Mouse (Mus musculus): Measurements from ENCODE around the gene Eif4g3. TPM values are rescaled to one million over a fixed set of nuclear protein-coding genes. Genes with fewer than 3 reads are reported as not detected.

Gene Eif4g3
- total and polyA plus RNA-seq, 3 experiments, result 25.5 to 97.9 (median 72.3) TPM

- DNase-seq (ENCODE audit: low spot score), result no peak
- TF ChIP-seq GATA2 (IDR thresholded peaks at IDR 0.05; ENCODE audit: borderline replicate concordance, low read depth, low read length) (no peak), GATA1 (IDR thresholded peaks at IDR 0.05; ENCODE audit: borderline replicate concordance, low read length) (no peak), CTCF (IDR thresholded peaks at IDR 0.05; ENCODE audit: low read depth, low read length) (no peak), TAL1 (conservative IDR thresholded peaks at IDR 0.05; ENCODE audit: low read depth, low read length) (no peak), POLR2AphosphoS5 (IDR thresholded peaks at IDR 0.05; ENCODE audit: insufficient replicate concordance, low read depth, low read length) (no peak)
- H3K4me1 ChIP-seq (ENCODE audit: insufficient read depth, low read depth, low read length), result no peaks in the 10 kb centered on the region; the same call in 1 of the 2 replicates
- ATAC-seq (ENCODE audit: extremely low read depth, insufficient number of reproducible peaks, low FRiP score, poor library complexity, severe bottlenecking), result no peak
- H3K9me3 ChIP-seq (replicated peaks), result no peaks in the 10 kb centered on the region
- no peak overlapping the region for H3K4me3 ChIP-seq (ENCODE audit: low read depth, low read length)
- H3K27me3 ChIP-seq (ENCODE audit: insufficient read depth, low read length), result no peaks in the 10 kb centered on the region
- H3K36me3 ChIP-seq (replicated peaks), result peaks cover 90% of the 10 kb centered on the region
Measured at GRCm38 (mm10) chr4:138201696-138202095, 208.9 kb downstream of the Eif4g3 start.

- no peaks in the 10 kb centered on the region for H3K27me3 ChIP-seq (ENCODE audit: insufficient read depth, low read length)
- DNase-seq (ENCODE audit: low spot score), result no peak
- no peak overlapping the region for H3K4me3 ChIP-seq (ENCODE audit: low read depth, low read length)
- H3K36me3 ChIP-seq (replicated peaks), result peaks cover 47% of the 10 kb centered on the region
- no peaks in the 10 kb centered on the region; the same call in 1 of the 2 replicates for H3K4me1 ChIP-seq (ENCODE audit: insufficient read depth, low read depth, low read length)
- no peak for TF ChIP-seq GATA2 (IDR thresholded peaks at IDR 0.05; ENCODE audit: borderline replicate concordance, low read depth, low read length)
- TF ChIP-seq TAL1 (conservative IDR thresholded peaks at IDR 0.05; ENCODE audit: low read depth, low read length), result no peak
- no peak for TF ChIP-seq POLR2AphosphoS5 (IDR thresholded peaks at IDR 0.05; ENCODE audit: insufficient replicate concordance, low read depth, low read length)
- TF ChIP-seq GATA1 (IDR thresholded peaks at IDR 0.05; ENCODE audit: borderline replicate concordance, low read length), result no peak
- TF ChIP-seq CTCF (IDR thresholded peaks at IDR 0.05; ENCODE audit: low read depth, low read length), result no peak
- no peaks in the 10 kb centered on the region for H3K9me3 ChIP-seq (replicated peaks)
- ATAC-seq (ENCODE audit: extremely low read depth, insufficient number of reproducible peaks, low FRiP score, poor library complexity, severe bottlenecking), result no peak
Measured at GRCm38 (mm10) chr4:138210116-138210515, 217.3 kb downstream of the Eif4g3 start.

GRCm38 (mm10) chr4:138213861-138214260 is 221.0 kb downstream of the Eif4g3 start:
- TF ChIP-seq GATA1 (IDR thresholded peaks at IDR 0.05; ENCODE audit: borderline replicate concordance, low read length) (no peak), POLR2AphosphoS5 (IDR thresholded peaks at IDR 0.05; ENCODE audit: insufficient replicate concordance, low read depth, low read length) (no peak), CTCF (IDR thresholded peaks at IDR 0.05; ENCODE audit: low read depth, low read length) (no peak), TAL1 (conservative IDR thresholded peaks at IDR 0.05; ENCODE audit: low read depth, low read length) (no peak), GATA2 (IDR thresholded peaks at IDR 0.05; ENCODE audit: borderline replicate concordance, low read depth, low read length) (no peak)
- H3K4me3 ChIP-seq (ENCODE audit: low read depth, low read length), result no peak overlapping the region
- DNase-seq (ENCODE audit: low spot score), result no peak
- no peaks in the 10 kb centered on the region for H3K9me3 ChIP-seq (replicated peaks)
- no peak for ATAC-seq (ENCODE audit: extremely low read depth, insufficient number of reproducible peaks, low FRiP score, poor library complexity, severe bottlenecking)
- no peaks in the 10 kb centered on the region for H3K27me3 ChIP-seq (ENCODE audit: insufficient read depth, low read length)
- H3K36me3 ChIP-seq (replicated peaks), result peaks cover 20% of the 10 kb centered on the region
- H3K4me1 ChIP-seq (ENCODE audit: insufficient read depth, low read depth, low read length), result peaks cover 20% of the 10 kb centered on the region

GRCm38 (mm10) chr4:138215671-138216199 is 222.9 kb downstream of the Eif4g3 start:
- TF ChIP-seq GATA1 (IDR thresholded peaks at IDR 0.05; ENCODE audit: borderline replicate concordance, low read length) (no peak), GATA2 (IDR thresholded peaks at IDR 0.05; ENCODE audit: borderline replicate concordance, low read depth, low read length) (no peak)
- no peaks in the 10 kb centered on the region for H3K9me3 ChIP-seq (replicated peaks)
- peaks cover 34% of the 10 kb centered on the region for H3K4me1 ChIP-seq (ENCODE audit: insufficient read depth, low read depth, low read length)
- peaks cover 22% of the 10 kb centered on the region for H3K36me3 ChIP-seq (replicated peaks)
- H3K27me3 ChIP-seq (ENCODE audit: insufficient read depth, low read length), result no peaks in the 10 kb centered on the region
- peak overlapping the region; percentile 99 for H3K4me3 ChIP-seq (ENCODE audit: low read depth, low read length)
- ATAC-seq (ENCODE audit: extremely low read depth, insufficient number of reproducible peaks, low FRiP score, poor library complexity, severe bottlenecking), result no peak
- no peak for DNase-seq (ENCODE audit: low spot score)

GRCm38 (mm10) chr4:138216200-138216890 is 223.5 kb downstream of the Eif4g3 start, which contains the start of gene Hp1bp3:
Gene Hp1bp3, plus strand, starts transcription at chr4:138216296.
- peaks cover 26% of the 10 kb centered on the region for H3K36me3 ChIP-seq (replicated peaks)
- H3K4me3 ChIP-seq (ENCODE audit: low read depth, low read length), result peak within 1 kb of the TSS; percentile 99
- TF ChIP-seq GATA2 (IDR thresholded peaks at IDR 0.05; ENCODE audit: borderline replicate concordance, low read depth, low read length) (no peak), CTCF (IDR thresholded peaks at IDR 0.05; ENCODE audit: low read depth, low read length) (no peak), TAL1 (conservative IDR thresholded peaks at IDR 0.05; ENCODE audit: low read depth, low read length) (no peak), POLR2AphosphoS5 (IDR thresholded peaks at IDR 0.05; ENCODE audit: insufficient replicate concordance, low read depth, low read length) (no peak), GATA1 (IDR thresholded peaks at IDR 0.05; ENCODE audit: borderline replicate concordance, low read length) (no peak)
- DNase-seq (ENCODE audit: low spot score), result peak; percentile 91
- H3K27me3 ChIP-seq (ENCODE audit: insufficient read depth, low read length), result no peaks in the 10 kb centered on the region
- no peaks in the 10 kb centered on the region for H3K9me3 ChIP-seq (replicated peaks)
- peaks cover 39% of the 10 kb centered on the region for H3K4me1 ChIP-seq (ENCODE audit: insufficient read depth, low read depth, low read length)
- peak; percentile 23 for ATAC-seq (ENCODE audit: extremely low read depth, insufficient number of reproducible peaks, low FRiP score, poor library complexity, severe bottlenecking)

GRCm38 (mm10) chr4:138216891-138217392 is 224.1 kb downstream of the Eif4g3 start:
- Histone ChIP-seq H3K9me3 (replicated peaks) (no peaks in the 10 kb centered on the region), H3K27me3 (ENCODE audit: insufficient read depth, low read length) (no peaks in the 10 kb centered on the region), H3K4me3 (ENCODE audit: low read depth, low read length) (peak overlapping the region; percentile 99), H3K36me3 (replicated peaks) (peaks cover 31% of the 10 kb centered on the region), H3K4me1 (ENCODE audit: insufficient read depth, low read depth, low read length) (peaks cover 42% of the 10 kb centered on the region)
- peak; percentile 99 for DNase-seq (ENCODE audit: low spot score)
- peak; percentile 90 for ATAC-seq (ENCODE audit: extremely low read depth, insufficient number of reproducible peaks, low FRiP score, poor library complexity, severe bottlenecking)
- TF ChIP-seq GATA2 (IDR thresholded peaks at IDR 0.05; ENCODE audit: borderline replicate concordance, low read depth, low read length), result no peak
- TF ChIP-seq POLR2AphosphoS5 (IDR thresholded peaks at IDR 0.05; ENCODE audit: insufficient replicate concordance, low read depth, low read length), result no peak
- TF ChIP-seq CTCF (IDR thresholded peaks at IDR 0.05; ENCODE audit: low read depth, low read length), result no peak
- no peak for TF ChIP-seq TAL1 (conservative IDR thresholded peaks at IDR 0.05; ENCODE audit: low read depth, low read length)
- no peak for TF ChIP-seq GATA1 (IDR thresholded peaks at IDR 0.05; ENCODE audit: borderline replicate concordance, low read length)
